Mouse (Mus musculus): ENCODE measurements around the gene Kif1b. TPM values are rescaled to one million over a fixed set of nuclear protein-coding genes. Genes with fewer than 3 reads are reported as not detected.
A peak's percentile ranks its signal among the peaks of the same experiment; 100 is the strongest.

The Kif1b gene
- polyA plus RNA-seq, 1 experiment: 254 TPM

DNA sequence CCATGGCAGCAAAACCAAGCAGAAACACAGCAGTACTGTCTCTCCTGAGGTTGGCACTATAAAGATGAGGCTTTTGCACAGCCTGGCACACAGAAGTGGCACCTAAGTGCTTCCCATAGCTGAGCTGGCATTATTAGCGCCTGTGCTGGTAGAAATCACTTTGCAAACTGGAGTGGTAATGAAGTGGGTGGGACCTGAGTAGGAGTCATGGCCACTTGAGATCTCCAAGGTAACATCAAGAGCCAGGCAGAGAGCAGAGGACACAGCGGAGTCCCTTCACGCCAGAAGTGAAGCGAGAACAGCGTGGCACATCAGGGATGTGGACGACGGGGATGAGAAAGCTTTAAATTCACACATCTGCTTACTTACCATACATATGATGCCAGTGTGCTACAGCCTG is 19.8 kb upstream of the Kif1b start:
- peaks cover 5% of the 10 kb centered on the region; the same call in 1 of the 2 replicates for H3K4me1 ChIP-seq (ENCODE audit: control insufficient read depth, insufficient read depth, low read length)
- DNase-seq: no peak
- no peak overlapping the region for H3K27ac ChIP-seq (ENCODE audit: insufficient read depth, low read length)
- no peak for TF ChIP-seq CTCF (IDR thresholded peaks at IDR 0.05; ENCODE audit: borderline replicate concordance, insufficient read depth, low read depth, low read length)
- WGBS: 87% methylated on average over 7 of the region's 7 CpGs
- H3K4me3 ChIP-seq (replicated peaks; ENCODE audit: insufficient read depth, low read depth, low read length): no peak overlapping the region
- no peaks in the 10 kb centered on the region for H3K27me3 ChIP-seq (ENCODE audit: control insufficient read depth, insufficient read depth, low read length)

GRCm38 (mm10) chr4:149325411-149326162 is 18.1 kb upstream of the Kif1b start:
- TF ChIP-seq CTCF (IDR thresholded peaks at IDR 0.05; ENCODE audit: borderline replicate concordance, insufficient read depth, low read depth, low read length): 0 out of 2 replicates have a peak, but pooled peaks have one; percentile 20
- TF ChIP-seq POLR2A (IDR thresholded peaks at IDR 0.05; ENCODE audit: borderline replicate concordance, insufficient read depth, low read length): no peak
- no peak overlapping the region for H3K27ac ChIP-seq (ENCODE audit: insufficient read depth, low read length)
- WGBS: 75% methylated on average over 10 of the region's 10 CpGs
- H3K4me1 ChIP-seq (ENCODE audit: control insufficient read depth, insufficient read depth, low read length): peaks cover 5% of the 10 kb centered on the region; the same call in 1 of the 2 replicates
- DNase-seq: no peak
- no peaks in the 10 kb centered on the region for H3K27me3 ChIP-seq (ENCODE audit: control insufficient read depth, insufficient read depth, low read length)
- H3K4me3 ChIP-seq (replicated peaks; ENCODE audit: insufficient read depth, low read depth, low read length): no peak overlapping the region

DNA sequence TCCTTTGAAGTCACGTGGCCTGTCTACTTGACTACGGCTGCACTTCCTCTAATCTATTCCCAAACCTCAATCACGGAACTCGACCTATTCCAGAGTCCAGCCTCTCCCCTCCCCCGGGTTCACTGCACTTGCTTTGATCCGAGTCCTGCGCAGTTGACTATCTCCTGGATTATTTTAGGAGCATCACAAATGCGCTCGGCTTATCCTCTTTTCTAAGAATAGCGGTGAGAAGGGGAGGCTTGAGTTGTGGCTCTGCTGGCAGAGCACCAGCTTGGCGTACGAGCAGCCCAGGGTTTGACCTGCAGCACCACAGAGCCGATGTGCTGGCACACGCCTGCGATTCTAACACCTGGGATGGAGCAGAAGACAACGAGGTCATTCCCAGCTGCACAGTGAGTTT is 16.2 kb upstream of the Kif1b start:
- 48% methylated on average over 16 of the region's 16 CpGs for WGBS
- TF ChIP-seq POLR2A (IDR thresholded peaks at IDR 0.05; ENCODE audit: borderline replicate concordance, insufficient read depth, low read length) (no peak), CTCF (IDR thresholded peaks at IDR 0.05; ENCODE audit: borderline replicate concordance, insufficient read depth, low read depth, low read length) (no peak)
- Histone ChIP-seq H3K4me1 (ENCODE audit: control insufficient read depth, insufficient read depth, low read length) (peaks cover 5% of the 10 kb centered on the region; the same call in 1 of the 2 replicates), H3K4me3 (replicated peaks; ENCODE audit: insufficient read depth, low read depth, low read length) (no peak overlapping the region), H3K27ac (ENCODE audit: insufficient read depth, low read length) (no peak overlapping the region), H3K27me3 (ENCODE audit: control insufficient read depth, insufficient read depth, low read length) (no peaks in the 10 kb centered on the region)
- DNase-seq: no peak

DNA sequence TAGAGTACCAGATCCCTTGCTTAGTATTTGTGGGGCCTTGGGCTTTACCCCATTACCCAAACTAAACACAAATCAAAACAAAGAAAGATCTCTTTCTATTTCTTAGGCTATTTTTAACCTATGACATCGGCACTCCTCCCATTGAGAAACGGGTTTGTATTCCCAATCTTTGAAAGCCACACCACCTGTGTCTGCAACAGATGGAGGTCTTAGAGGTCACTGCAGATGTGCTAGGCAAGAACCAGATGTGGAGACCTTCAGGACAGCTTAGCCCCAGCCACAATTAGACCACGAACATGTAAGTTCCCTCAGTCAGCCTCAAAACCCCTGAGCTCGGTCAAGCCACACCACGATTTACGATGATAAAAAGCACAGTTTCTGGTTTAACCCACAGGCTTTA is 15.2 kb upstream of the Kif1b start:
- WGBS: 81% methylated on average over 6 of the region's 6 CpGs
- TF ChIP-seq POLR2A (IDR thresholded peaks at IDR 0.05; ENCODE audit: borderline replicate concordance, insufficient read depth, low read length): no peak
- no peak for DNase-seq

GRCm38 (mm10) chr4:149322286-149322685 is 14.8 kb upstream of the Kif1b start:
- 75% methylated on average over 4 of the region's 4 CpGs for WGBS
- peaks cover 13% of the 10 kb centered on the region for H3K4me1 ChIP-seq (ENCODE audit: control insufficient read depth, insufficient read depth, low read length)
- no peak overlapping the region for H3K4me3 ChIP-seq (replicated peaks; ENCODE audit: insufficient read depth, low read depth, low read length)
- no peak overlapping the region for H3K27ac ChIP-seq (ENCODE audit: insufficient read depth, low read length)
- TF ChIP-seq CTCF (IDR thresholded peaks at IDR 0.05; ENCODE audit: borderline replicate concordance, insufficient read depth, low read depth, low read length) (no peak), POLR2A (IDR thresholded peaks at IDR 0.05; ENCODE audit: borderline replicate concordance, insufficient read depth, low read length) (no peak)
- DNase-seq: no peak
- no peaks in the 10 kb centered on the region for H3K27me3 ChIP-seq (ENCODE audit: control insufficient read depth, insufficient read depth, low read length)

More for the DNA sequence above, 15.2 kb upstream of the Kif1b start:
- no peak overlapping the region for H3K27ac ChIP-seq (ENCODE audit: insufficient read depth, low read length)
- H3K4me3 ChIP-seq (replicated peaks; ENCODE audit: insufficient read depth, low read depth, low read length): no peak overlapping the region
- no peaks in the 10 kb centered on the region for H3K27me3 ChIP-seq (ENCODE audit: control insufficient read depth, insufficient read depth, low read length)
- H3K4me1 ChIP-seq (ENCODE audit: control insufficient read depth, insufficient read depth, low read length): peaks cover 9% of the 10 kb centered on the region

GRCm38 (mm10) chr4:149319088-149319487 is 11.6 kb upstream of the Kif1b start:
- Histone ChIP-seq H3K27me3 (ENCODE audit: control insufficient read depth, insufficient read depth, low read length) (no peaks in the 10 kb centered on the region), H3K4me1 (ENCODE audit: control insufficient read depth, insufficient read depth, low read length) (peaks cover 22% of the 10 kb centered on the region), H3K4me3 (replicated peaks; ENCODE audit: insufficient read depth, low read depth, low read length) (no peak overlapping the region), H3K27ac (ENCODE audit: insufficient read depth, low read length) (no peak overlapping the region; the same call in 1 of the 2 replicates)
- TF ChIP-seq POLR2A (IDR thresholded peaks at IDR 0.05; ENCODE audit: borderline replicate concordance, insufficient read depth, low read length): no peak
- no peak for TF ChIP-seq CTCF (IDR thresholded peaks at IDR 0.05; ENCODE audit: borderline replicate concordance, insufficient read depth, low read depth, low read length)
- WGBS: 54% methylated on average over 9 of the region's 9 CpGs
- no peak for DNase-seq

DNA sequence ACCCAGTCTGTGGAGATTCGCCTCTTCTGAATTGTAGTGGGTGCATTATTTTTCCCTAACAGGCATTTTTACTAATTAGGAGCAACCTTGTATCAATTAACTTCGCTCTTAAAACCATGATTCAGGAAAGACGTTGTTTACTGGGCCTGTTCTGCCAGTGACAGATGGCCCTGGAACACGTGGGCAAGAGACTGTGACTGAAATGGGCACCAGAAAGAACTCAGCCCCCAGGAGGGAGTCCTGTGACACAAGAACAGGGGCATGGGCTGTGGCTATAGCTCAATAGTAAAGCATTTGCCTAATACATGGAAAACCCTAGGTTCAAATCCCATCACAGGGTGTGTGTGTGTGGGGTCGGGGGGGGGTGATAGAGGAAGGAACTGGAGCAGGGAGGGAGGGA is 9.9 kb upstream of the Kif1b start:
- TF ChIP-seq POLR2A (IDR thresholded peaks at IDR 0.05; ENCODE audit: borderline replicate concordance, insufficient read depth, low read length) (no peak), CTCF (IDR thresholded peaks at IDR 0.05; ENCODE audit: borderline replicate concordance, insufficient read depth, low read depth, low read length) (no peak)
- H3K4me3 ChIP-seq (replicated peaks; ENCODE audit: insufficient read depth, low read depth, low read length): no peak overlapping the region
- peak overlapping the region; percentile 93 for H3K27ac ChIP-seq (ENCODE audit: insufficient read depth, low read length)
- peak; percentile 86 to 95 for DNase-seq
- H3K4me1 ChIP-seq (ENCODE audit: control insufficient read depth, insufficient read depth, low read length): peaks cover 25% of the 10 kb centered on the region
- 15% methylated on average over 5 of the region's 5 CpGs for WGBS
- H3K27me3 ChIP-seq (ENCODE audit: control insufficient read depth, insufficient read depth, low read length): no peaks in the 10 kb centered on the region

GRCm38 (mm10) chr4:149314275-149314837 is 6.9 kb upstream of the Kif1b start:
- DNase-seq: peak; percentile 53 to 82
- Histone ChIP-seq H3K27me3 (ENCODE audit: control insufficient read depth, insufficient read depth, low read length) (no peaks in the 10 kb centered on the region), H3K4me3 (replicated peaks; ENCODE audit: insufficient read depth, low read depth, low read length) (no peak overlapping the region), H3K27ac (ENCODE audit: insufficient read depth, low read length) (peak overlapping the region; percentile 81), H3K4me1 (ENCODE audit: control insufficient read depth, insufficient read depth, low read length) (peaks cover 25% of the 10 kb centered on the region)
- TF ChIP-seq CTCF (IDR thresholded peaks at IDR 0.05; ENCODE audit: borderline replicate concordance, insufficient read depth, low read depth, low read length) (no peak), POLR2A (IDR thresholded peaks at IDR 0.05; ENCODE audit: borderline replicate concordance, insufficient read depth, low read length) (no peak)
- WGBS: 27% methylated on average over 11 of the region's 11 CpGs

Data from cerebellum, adult 2 months (tissue).